Mouse (Mus musculus) T-helper 17 cell (primary cell): ENCODE measurements around the gene Gm9913.

Source experiments
- in situ Hi-C, 2 experiments: fragments of 300-600 bp; cut with MboI, MseI; formaldehyde crosslinking; loops; 1 replicate in 1 of 2; 2 replicates in 1 of 2; pipeline ENCODE4 v1.15.1; 2025; ENCODE audit warnings: high pct_unique_total_duplicates in 2 of 2

The Gm9913 gene

GRCm38 (mm10) chr2:125494831-125495812, 9.8 kb upstream of the Gm9913 start:
- in situ Hi-C loops = no loop called here

GRCm38 (mm10) chr2:125496696-125497095, 8.2 kb upstream of the Gm9913 start:
- in situ Hi-C loops = no loop called here

GRCm38 (mm10) chr2:125498216-125498615, 6.7 kb upstream of the Gm9913 start:
- in situ Hi-C loops = no loop called here

GRCm38 (mm10) chr2:125501526-125501925, 3.4 kb upstream of the Gm9913 start:
- in situ Hi-C loops = loop anchor here in 1 of 2 experiments (10.0 kb wide), 1 partner anchor 1577 kb away; no protein-coding TSS in a partner anchor

GRCm38 (mm10) chr2:125505746-125506315, 942 bp downstream of the Gm9913 start:
- in situ Hi-C loops = loop anchor here in 1 of 2 experiments (10.0 kb wide), 1 partner anchor 1581 kb away; no protein-coding TSS in a partner anchor

GRCm38 (mm10) chr2:125506316-125507054, 1.6 kb downstream of the Gm9913 start:
- in situ Hi-C loops = loop anchor here in 1 of 2 experiments (10.0 kb wide), 1 partner anchor 1582 kb away; no protein-coding TSS in a partner anchor

- in situ Hi-C loops = loop anchor here in 1 of 2 experiments (10.0 kb wide), 1 partner anchor 1583 kb away; no protein-coding TSS in a partner anchor
Measured at GRCm38 (mm10) chr2:125507893-125508292, 3.0 kb downstream of the Gm9913 start, which contains the start of gene Fbn1. Gene Fbn1, minus strand, starts transcription at chr2:125507993.

GRCm38 (mm10) chr2:125508381-125508780, 3.5 kb downstream of the Gm9913 start:
- in situ Hi-C loops = loop anchor here in 1 of 2 experiments (10.0 kb wide), 1 partner anchor 1584 kb away; no protein-coding TSS in a partner anchor

GRCm38 (mm10) chr2:125510752-125511151, 5.9 kb downstream of the Gm9913 start:
- in situ Hi-C loops = no loop called here

- in situ Hi-C loops = no loop called here
Measured at GRCm38 (mm10) chr2:125511898-125512297, 7.0 kb downstream of the Gm9913 start.

GRCm38 (mm10) chr2:125512544-125512943, 7.7 kb downstream of the Gm9913 start:
- in situ Hi-C loops = no loop called here

- in situ Hi-C loops = no loop called here
Measured at GRCm38 (mm10) chr2:125514391-125514790, 9.5 kb downstream of the Gm9913 start.

GRCm38 (mm10) chr2:125515291-125516057, 10.6 kb downstream of the Gm9913 start:
- in situ Hi-C loops = no loop called here

GRCm38 (mm10) chr2:125516594-125516993, 11.7 kb downstream of the Gm9913 start:
- in situ Hi-C loops = no loop called here

- in situ Hi-C loops = no loop called here
Measured at GRCm38 (mm10) chr2:125525484-125525883, 20.6 kb downstream of the Gm9913 start.

- in situ Hi-C loops = no loop called here
Measured at GRCm38 (mm10) chr2:125526566-125526965, 21.7 kb downstream of the Gm9913 start.

- in situ Hi-C loops = no loop called here
Measured at GRCm38 (mm10) chr2:125530665-125531064, 25.8 kb downstream of the Gm9913 start.

GRCm38 (mm10) chr2:125539640-125540039, 34.8 kb downstream of the Gm9913 start:
- in situ Hi-C loops = no loop called here

- in situ Hi-C loops = no loop called here
Measured at GRCm38 (mm10) chr2:125540579-125540978, 35.7 kb downstream of the Gm9913 start.

GRCm38 (mm10) chr2:125541451-125541850, 36.6 kb downstream of the Gm9913 start:
- in situ Hi-C loops = no loop called here

GRCm38 (mm10) chr2:125543646-125544045, 38.8 kb downstream of the Gm9913 start:
- in situ Hi-C loops = no loop called here
